Mouse (Mus musculus): ENCODE data around the gene Vgll4. TPM values are rescaled to one million over a fixed set of nuclear protein-coding genes. Genes with fewer than 3 reads are reported as not detected.

Gene Vgll4
- polyA plus RNA-seq, 2 experiments = 70.1 to 103 TPM

- TF ChIP-seq POLR2A (IDR thresholded peaks at IDR 0.05; ENCODE audit: borderline replicate concordance, extremely low read depth, insufficient read depth, insufficient read length) = no peak
- Histone ChIP-seq H3K36me3 (ENCODE audit: control insufficient read depth, insufficient read depth, low read length) (peaks cover 52% of the 10 kb centered on the region), H3K4me2 (replicated peaks; ENCODE audit: low read depth, low read length, severe bottlenecking) (no peak overlapping the region), H3K27me3 (ENCODE audit: control insufficient read depth, insufficient read depth, low read length) (no peaks in the 10 kb centered on the region), H3K9me3 (ENCODE audit: control insufficient read depth, low read length) (no peaks in the 10 kb centered on the region), H3K9ac (ENCODE audit: low read depth, low read length, severe bottlenecking) (no peak overlapping the region), H3K4me1 (ENCODE audit: control insufficient read depth, insufficient read depth, low read length) (peaks cover 75% of the 10 kb centered on the region), H3K4me3 (replicated peaks; ENCODE audit: low read length) (no peak overlapping the region), H3K27ac (replicated peaks; ENCODE audit: low read depth, low read length) (peak overlapping the region; percentile 10)
- 16% methylated on average over 13 of the region's 13 CpGs for WGBS
- DNase-seq (ENCODE audit: low spot score) = peak; percentile 86
- peak; percentile 89 for ATAC-seq (ENCODE audit: low FRiP score, low read depth)
Observed at GRCm38 (mm10) chr6:114888922-114889321, 80.9 kb downstream of the Vgll4 start.

DNA sequence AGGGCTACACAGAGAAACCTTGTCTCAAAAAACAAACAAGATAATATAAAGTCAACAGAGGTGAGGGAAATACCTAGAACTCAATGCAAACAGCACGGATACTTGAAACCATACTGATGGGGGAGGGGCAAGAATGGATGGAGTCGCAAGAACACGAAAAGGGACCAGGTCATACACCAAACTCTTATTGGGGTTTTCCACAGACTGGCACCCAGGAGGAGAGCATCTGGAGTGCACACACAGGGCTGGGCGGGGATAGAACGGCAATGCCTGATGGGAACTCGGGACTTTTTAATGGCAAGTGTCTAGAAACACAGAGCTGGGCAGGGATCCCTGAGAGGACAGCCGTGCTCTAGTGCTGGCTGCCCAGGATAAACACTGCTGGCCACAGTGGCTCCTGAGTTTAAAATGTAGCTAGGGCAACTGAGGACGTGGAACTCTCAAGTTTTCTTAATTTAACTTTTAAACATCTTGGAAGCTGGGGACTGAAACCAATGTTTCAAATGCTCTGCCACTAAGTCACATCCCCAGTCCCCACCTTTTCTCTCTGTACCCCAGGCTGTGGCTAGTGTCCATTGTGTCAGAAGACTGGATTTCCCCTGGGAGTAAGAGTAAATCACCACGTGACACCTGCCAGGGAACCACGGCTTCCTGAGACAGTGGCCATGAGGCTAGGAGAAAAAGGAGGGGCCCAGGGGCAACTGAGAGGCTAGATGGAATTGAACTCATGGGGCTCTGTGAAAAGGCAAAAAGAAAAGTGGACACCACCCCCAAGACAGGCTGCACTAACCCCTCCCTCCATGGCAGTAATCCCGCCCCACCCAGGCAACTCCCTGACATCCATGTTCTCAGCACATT lies 83.1 kb downstream of the Vgll4 start:
- no peak for ATAC-seq (ENCODE audit: low FRiP score, low read depth)
- TF ChIP-seq POLR2A (IDR thresholded peaks at IDR 0.05; ENCODE audit: borderline replicate concordance, extremely low read depth, insufficient read depth, insufficient read length) = no peak
- no peak for DNase-seq (ENCODE audit: low spot score)
- no peak overlapping the region for H3K4me2 ChIP-seq (replicated peaks; ENCODE audit: low read depth, low read length, severe bottlenecking)
- H3K4me3 ChIP-seq (replicated peaks; ENCODE audit: low read length) = no peak overlapping the region
- no peaks in the 10 kb centered on the region for H3K27me3 ChIP-seq (ENCODE audit: control insufficient read depth, insufficient read depth, low read length)
- H3K4me1 ChIP-seq (ENCODE audit: control insufficient read depth, insufficient read depth, low read length) = peaks cover 74% of the 10 kb centered on the region
- no peak overlapping the region for H3K9ac ChIP-seq (ENCODE audit: low read depth, low read length, severe bottlenecking)
- H3K9me3 ChIP-seq (ENCODE audit: control insufficient read depth, low read length) = no peaks in the 10 kb centered on the region
- peaks cover 50% of the 10 kb centered on the region for H3K36me3 ChIP-seq (ENCODE audit: control insufficient read depth, insufficient read depth, low read length)
- 50% methylated on average over 11 of the region's 11 CpGs for WGBS
- H3K27ac ChIP-seq (replicated peaks; ENCODE audit: low read depth, low read length) = no peak overlapping the region

DNA sequence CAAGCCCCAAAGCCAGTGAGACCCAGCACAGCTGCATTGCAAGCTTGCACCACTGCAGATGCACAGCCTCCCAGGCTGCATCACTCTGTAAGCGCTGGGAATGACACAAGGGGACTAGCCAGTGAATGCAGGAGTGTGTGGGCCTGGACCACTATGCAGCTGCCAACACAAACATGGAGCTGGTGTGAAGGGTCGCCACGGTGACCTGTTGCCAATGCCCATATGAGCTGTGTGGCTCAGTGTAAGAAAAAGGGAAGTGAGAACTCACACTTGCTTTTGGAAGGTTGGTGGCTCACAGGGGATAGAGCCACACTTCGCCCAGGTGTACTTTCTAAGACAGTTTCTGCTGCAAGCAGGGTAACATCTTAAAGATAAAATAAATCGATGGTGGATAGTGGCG lies 83.8 kb downstream of the Vgll4 start:
- no peak for TF ChIP-seq POLR2A (IDR thresholded peaks at IDR 0.05; ENCODE audit: borderline replicate concordance, extremely low read depth, insufficient read depth, insufficient read length)

GRCm38 (mm10) chr6:114885129-114885528 lies 84.7 kb downstream of the Vgll4 start:
- H3K36me3 ChIP-seq (ENCODE audit: control insufficient read depth, insufficient read depth, low read length) = peaks cover 44% of the 10 kb centered on the region
- WGBS = 75% methylated on average over 5 of the region's 5 CpGs
- H3K4me3 ChIP-seq (replicated peaks; ENCODE audit: low read length) = no peak overlapping the region
- H3K4me2 ChIP-seq (replicated peaks; ENCODE audit: low read depth, low read length, severe bottlenecking) = no peak overlapping the region
- TF ChIP-seq POLR2A (IDR thresholded peaks at IDR 0.05; ENCODE audit: borderline replicate concordance, extremely low read depth, insufficient read depth, insufficient read length) = no peak
- no peaks in the 10 kb centered on the region for H3K9me3 ChIP-seq (ENCODE audit: control insufficient read depth, low read length)
- no peak for DNase-seq (ENCODE audit: low spot score)
- H3K27ac ChIP-seq (replicated peaks; ENCODE audit: low read depth, low read length) = peak overlapping the region; percentile 95; the same call in 1 of the 2 replicates
- no peaks in the 10 kb centered on the region for H3K27me3 ChIP-seq (ENCODE audit: control insufficient read depth, insufficient read depth, low read length)
- H3K9ac ChIP-seq (ENCODE audit: low read depth, low read length, severe bottlenecking) = no peak overlapping the region
- no peak for ATAC-seq (ENCODE audit: low FRiP score, low read depth)
- H3K4me1 ChIP-seq (ENCODE audit: control insufficient read depth, insufficient read depth, low read length) = peaks cover 69% of the 10 kb centered on the region

More for the DNA sequence above, 83.8 kb downstream of the Vgll4 start:
- H3K4me1 ChIP-seq (ENCODE audit: control insufficient read depth, insufficient read depth, low read length) = peaks cover 73% of the 10 kb centered on the region
- H3K27me3 ChIP-seq (ENCODE audit: control insufficient read depth, insufficient read depth, low read length) = no peaks in the 10 kb centered on the region
- 85% methylated on average over 6 of the region's 6 CpGs for WGBS
- no peak overlapping the region for H3K9ac ChIP-seq (ENCODE audit: low read depth, low read length, severe bottlenecking)
- ATAC-seq (ENCODE audit: low FRiP score, low read depth) = no peak
- peaks cover 50% of the 10 kb centered on the region for H3K36me3 ChIP-seq (ENCODE audit: control insufficient read depth, insufficient read depth, low read length)
- H3K4me3 ChIP-seq (replicated peaks; ENCODE audit: low read length) = no peak overlapping the region
- no peak overlapping the region for H3K27ac ChIP-seq (replicated peaks; ENCODE audit: low read depth, low read length)
- DNase-seq (ENCODE audit: low spot score) = no peak
- no peaks in the 10 kb centered on the region for H3K9me3 ChIP-seq (ENCODE audit: control insufficient read depth, low read length)
- H3K4me2 ChIP-seq (replicated peaks; ENCODE audit: low read depth, low read length, severe bottlenecking) = no peak overlapping the region

GRCm38 (mm10) chr6:114883261-114883740 lies 86.5 kb downstream of the Vgll4 start:
- DNase-seq (ENCODE audit: low spot score) (peak; percentile 90), ATAC-seq (ENCODE audit: low FRiP score, low read depth) (peak; percentile 90)
- WGBS = under 1% methylated on average over 9 of the region's 9 CpGs
- peak overlapping the region; percentile 25 for H3K4me2 ChIP-seq (replicated peaks; ENCODE audit: low read depth, low read length, severe bottlenecking)
- no peaks in the 10 kb centered on the region for H3K27me3 ChIP-seq (ENCODE audit: control insufficient read depth, insufficient read depth, low read length)
- peaks cover 70% of the 10 kb centered on the region for H3K4me1 ChIP-seq (ENCODE audit: control insufficient read depth, insufficient read depth, low read length)
- no peak overlapping the region for H3K4me3 ChIP-seq (replicated peaks; ENCODE audit: low read length)
- no peak for TF ChIP-seq POLR2A (IDR thresholded peaks at IDR 0.05; ENCODE audit: borderline replicate concordance, extremely low read depth, insufficient read depth, insufficient read length)
- peaks cover 41% of the 10 kb centered on the region for H3K36me3 ChIP-seq (ENCODE audit: control insufficient read depth, insufficient read depth, low read length)
- H3K27ac ChIP-seq (replicated peaks; ENCODE audit: low read depth, low read length) = peak overlapping the region; percentile 95
- peak overlapping the region; percentile 44 for H3K9ac ChIP-seq (ENCODE audit: low read depth, low read length, severe bottlenecking)
- no peaks in the 10 kb centered on the region for H3K9me3 ChIP-seq (ENCODE audit: control insufficient read depth, low read length)

Measured in limb, embryonic 14.5 days (tissue).